Mouse (Mus musculus): ENCODE data around the gene Podn.
A peak's percentile ranks its signal among the peaks of the same experiment; 100 is the strongest.

The Podn gene

DNA sequence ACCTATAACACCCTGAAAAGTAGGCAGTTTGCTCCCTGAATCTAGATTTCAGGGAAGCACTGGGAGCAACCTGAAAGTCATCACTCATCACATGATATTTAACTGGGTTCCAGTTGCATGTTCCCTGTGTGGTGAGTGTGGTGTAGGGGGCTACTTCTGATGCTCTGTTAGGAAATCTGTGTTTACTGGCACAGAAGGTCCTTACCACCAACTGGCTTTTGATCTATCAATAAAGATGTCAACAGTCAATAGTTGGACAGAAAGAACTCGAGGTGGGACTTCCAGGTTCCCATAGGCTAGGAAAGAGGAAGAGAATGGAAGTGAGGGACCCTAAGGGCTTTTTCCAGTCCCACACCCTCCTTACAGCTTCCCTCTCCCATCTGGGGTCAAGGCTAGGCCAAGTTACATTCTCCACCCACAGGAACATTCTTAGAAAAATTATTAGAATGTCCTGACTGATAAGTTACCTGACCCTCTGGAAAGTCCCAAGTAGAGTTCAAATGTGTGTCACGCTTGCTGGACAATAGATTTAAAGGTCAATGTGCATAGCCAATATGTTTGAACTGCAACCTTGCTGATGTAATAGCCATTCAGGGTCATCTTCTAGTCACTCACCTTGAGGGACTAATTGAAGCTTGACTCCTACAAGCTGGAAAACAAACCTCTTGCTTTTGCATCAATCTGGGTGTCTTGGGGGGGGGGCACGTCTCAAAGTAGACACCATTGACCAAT is 18.9 kb downstream of the Podn start:
- no peak for DNase-seq

- no peak for DNase-seq
Observed at GRCm38 (mm10) chr4:108074204-108074823, 21.9 kb downstream of the Podn start.

DNA sequence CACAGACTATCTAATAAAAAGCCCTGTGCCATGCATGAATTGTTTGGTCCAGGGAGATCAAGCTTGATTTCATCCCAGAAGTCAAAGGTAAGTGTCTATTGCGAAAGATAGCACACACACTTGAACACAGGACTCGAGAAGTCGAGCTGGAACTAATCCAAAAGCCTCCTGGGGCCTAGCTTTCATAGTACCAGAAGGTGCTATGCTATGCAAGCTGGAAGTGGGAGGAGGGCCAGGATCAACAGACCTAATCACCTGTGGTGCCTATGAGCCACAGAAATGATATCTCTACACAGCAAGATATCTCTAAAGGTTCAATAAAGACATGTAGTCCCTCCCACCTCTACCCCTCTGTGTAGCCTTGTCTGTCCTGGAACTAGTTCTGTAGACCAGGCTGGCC is 24.2 kb downstream of the Podn start:
- DNase-seq = peak; percentile 40 to 69

DNA sequence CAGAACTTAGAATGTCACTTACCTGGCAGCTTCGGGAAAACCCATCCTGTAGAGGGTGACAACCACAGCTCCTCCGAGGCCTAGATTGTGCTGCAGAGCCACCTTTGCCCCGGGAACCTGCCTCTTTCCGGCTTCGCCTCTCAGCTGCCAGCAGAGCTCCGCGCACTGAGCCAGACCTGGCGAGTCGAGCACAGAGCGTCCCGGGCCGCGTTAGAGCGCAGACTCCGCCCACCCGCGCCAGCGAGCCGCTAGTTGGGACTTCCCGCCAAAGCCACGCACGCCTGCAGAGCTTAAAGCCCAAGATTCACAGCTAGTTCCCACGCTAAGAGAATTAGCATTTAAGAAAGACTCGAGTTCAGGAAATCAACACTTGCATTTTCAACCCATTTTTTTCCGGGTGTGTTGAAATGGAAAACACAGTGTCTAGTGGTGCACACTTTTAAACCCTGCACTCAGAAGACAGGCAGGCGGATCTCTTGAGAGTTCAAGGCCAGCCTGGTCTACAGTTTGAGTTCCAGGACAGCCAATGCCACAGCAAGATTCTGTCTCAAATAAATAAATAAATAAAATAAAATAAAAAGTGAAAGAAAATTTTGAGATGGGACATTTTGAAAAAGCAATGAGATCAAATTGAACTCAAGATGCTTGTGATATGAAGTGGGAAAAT is 24.9 kb downstream of the Podn start:
- DNase-seq = peak; percentile 97 to 99

GRCm38 (mm10) chr4:108070723-108071122 is 25.5 kb downstream of the Podn start:
- DNase-seq = no peak

GRCm38 (mm10) chr4:108070286-108070685 is 26.0 kb downstream of the Podn start:
- no peak for DNase-seq

GRCm38 (mm10) chr4:108068081-108068480 is 28.2 kb downstream of the Podn start:
- peak; percentile 48 to 58 for DNase-seq

DNA sequence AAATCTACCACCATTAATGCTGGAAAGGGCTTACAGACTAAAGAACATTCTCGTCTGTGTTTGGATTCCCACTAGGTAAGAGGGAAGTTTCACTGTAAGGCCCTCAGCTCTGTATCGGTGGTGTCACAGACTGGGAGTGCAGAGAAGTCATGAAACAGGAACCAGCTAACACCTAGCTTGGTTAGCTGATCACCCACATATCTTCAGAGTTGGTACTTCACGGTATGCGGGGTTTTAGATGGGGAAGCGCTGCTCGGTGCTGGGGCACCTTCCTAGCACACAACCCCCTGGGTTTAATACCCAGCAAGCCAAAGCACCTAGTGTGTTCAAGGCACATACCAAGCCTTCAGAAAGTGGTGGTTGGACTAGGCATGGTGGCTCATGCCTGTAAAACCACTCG is 29.0 kb downstream of the Podn start:
- DNase-seq = no peak

GRCm38 (mm10) chr4:108066569-108066968 is 29.7 kb downstream of the Podn start:
- peak; percentile 71 to 88 for DNase-seq

- DNase-seq = peak in 1 of 2 experiments; percentile 29
Observed at GRCm38 (mm10) chr4:108065176-108065844, 30.9 kb downstream of the Podn start.

DNA sequence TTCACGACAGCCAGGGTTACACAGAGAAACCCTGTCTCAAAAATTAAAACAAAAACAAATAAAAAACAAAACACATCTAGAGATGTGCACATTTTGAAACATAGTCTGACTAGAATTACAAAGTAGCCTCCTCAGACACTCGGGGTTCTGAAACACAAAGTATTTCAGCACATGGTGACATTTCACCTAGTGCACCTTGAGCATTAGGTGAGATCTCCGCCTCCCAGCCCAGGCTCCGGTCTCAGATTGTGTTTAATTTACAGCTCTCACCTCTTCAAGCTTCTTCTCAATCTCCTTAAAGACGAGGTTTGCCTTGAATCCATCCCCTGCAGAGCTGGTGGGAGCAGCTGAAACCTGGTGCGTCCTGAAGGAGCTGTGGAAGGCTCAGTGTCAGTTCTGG is 32.6 kb downstream of the Podn start:
- peak; percentile 48 to 64 for DNase-seq

GRCm38 (mm10) chr4:108062524-108062923 is 33.7 kb downstream of the Podn start:
- DNase-seq = peak in 1 of 2 experiments; percentile 51

GRCm38 (mm10) chr4:108060774-108061173 is 35.5 kb downstream of the Podn start:
- DNase-seq = no peak

GRCm38 (mm10) chr4:108059601-108060379 is 36.5 kb downstream of the Podn start:
- DNase-seq = no peak

GRCm38 (mm10) chr4:108058166-108058565 is 38.1 kb downstream of the Podn start:
- DNase-seq = no peak

DNA sequence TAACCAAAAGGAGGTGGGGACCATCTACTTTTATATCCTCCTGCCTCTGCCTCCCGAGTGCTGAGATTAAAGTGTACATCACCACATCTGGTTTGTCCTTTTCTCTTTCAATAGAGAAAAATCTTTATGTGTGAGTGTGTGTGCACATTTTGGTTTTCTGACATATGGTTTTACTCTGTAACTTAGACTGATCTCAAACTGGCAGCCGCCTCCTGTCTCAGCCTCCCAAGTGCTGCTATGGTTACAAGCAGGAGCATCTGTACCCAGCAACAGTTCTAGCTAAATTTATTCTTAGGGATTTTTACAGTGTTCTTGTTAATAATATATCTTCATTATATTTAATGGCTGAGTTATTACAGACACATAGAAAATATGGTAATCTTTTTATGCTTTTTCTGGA is 39.0 kb downstream of the Podn start:
- DNase-seq = no peak

DNA sequence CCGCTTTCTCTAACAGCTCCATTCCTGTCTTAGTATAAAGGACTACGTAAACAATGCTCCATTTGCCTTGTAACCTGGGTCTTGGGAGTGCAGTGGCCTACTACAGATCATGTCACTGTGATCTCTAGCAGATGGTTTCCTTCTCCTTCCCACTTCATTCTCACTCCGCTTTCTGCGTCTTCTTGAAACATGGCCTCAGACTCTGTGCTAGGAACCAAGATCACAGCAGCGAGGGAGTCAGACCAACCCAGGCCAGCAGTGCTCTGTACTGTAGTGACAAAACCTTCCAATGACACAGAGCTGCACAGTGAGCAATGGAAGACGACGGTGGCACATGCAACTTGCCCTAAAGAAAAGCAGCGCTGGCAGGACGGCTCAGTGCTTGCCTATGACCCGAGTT is 40.4 kb downstream of the Podn start:
- DNase-seq = no peak

- DNase-seq = no peak
Observed at GRCm38 (mm10) chr4:108052673-108053072, 43.6 kb downstream of the Podn start.

DNA sequence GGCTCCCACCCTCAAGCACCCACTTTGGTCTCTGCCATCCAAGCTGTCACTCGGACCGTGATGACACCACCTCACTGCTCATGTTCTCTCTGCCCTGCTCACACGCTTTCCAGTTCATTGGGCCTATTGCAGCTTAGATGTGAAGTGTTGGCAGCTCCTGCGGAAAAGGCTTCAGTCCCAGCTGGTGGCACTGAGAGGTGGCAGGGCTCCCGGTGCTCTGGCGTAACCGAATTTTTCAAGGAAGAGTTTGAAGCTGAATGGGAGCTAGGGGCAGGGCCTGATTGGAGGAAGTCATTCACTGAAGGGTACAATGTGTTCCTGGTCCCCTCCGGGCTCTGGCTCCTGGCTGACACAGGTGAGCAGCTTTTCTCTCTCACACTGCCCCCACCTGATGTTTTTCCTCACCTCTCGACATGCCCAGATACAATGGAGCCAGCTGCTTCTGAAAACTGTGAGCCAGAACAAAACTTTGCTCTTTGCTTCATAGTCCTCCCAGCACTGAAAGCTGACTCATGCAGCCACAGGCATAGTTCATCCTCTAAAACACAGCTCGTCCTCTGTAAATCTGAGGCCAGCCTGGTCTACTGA is 44.5 kb downstream of the Podn start:
- DNase-seq = peak; percentile 38 to 48

DNA sequence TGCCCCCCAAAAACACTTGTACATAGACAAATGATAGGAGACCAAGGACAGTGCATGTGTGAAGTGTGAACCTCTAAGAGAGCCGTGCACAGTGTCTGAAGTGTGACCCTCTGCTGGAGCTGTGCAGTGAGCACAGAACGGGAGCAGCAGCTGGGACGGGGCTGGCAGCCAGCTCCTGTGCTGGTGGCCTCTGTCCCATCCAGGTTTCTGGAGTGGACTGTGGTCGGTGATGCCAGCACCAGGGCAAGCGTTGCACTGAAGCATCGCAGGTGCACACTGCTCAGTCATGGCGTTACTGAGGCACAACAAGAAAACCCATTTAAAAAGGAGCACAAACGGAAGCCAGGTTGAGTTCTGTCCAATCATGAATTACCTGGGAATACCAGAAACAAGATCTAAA is 50.1 kb downstream of the Podn start:
- DNase-seq = peak in 1 of 2 experiments; percentile 42

DNA sequence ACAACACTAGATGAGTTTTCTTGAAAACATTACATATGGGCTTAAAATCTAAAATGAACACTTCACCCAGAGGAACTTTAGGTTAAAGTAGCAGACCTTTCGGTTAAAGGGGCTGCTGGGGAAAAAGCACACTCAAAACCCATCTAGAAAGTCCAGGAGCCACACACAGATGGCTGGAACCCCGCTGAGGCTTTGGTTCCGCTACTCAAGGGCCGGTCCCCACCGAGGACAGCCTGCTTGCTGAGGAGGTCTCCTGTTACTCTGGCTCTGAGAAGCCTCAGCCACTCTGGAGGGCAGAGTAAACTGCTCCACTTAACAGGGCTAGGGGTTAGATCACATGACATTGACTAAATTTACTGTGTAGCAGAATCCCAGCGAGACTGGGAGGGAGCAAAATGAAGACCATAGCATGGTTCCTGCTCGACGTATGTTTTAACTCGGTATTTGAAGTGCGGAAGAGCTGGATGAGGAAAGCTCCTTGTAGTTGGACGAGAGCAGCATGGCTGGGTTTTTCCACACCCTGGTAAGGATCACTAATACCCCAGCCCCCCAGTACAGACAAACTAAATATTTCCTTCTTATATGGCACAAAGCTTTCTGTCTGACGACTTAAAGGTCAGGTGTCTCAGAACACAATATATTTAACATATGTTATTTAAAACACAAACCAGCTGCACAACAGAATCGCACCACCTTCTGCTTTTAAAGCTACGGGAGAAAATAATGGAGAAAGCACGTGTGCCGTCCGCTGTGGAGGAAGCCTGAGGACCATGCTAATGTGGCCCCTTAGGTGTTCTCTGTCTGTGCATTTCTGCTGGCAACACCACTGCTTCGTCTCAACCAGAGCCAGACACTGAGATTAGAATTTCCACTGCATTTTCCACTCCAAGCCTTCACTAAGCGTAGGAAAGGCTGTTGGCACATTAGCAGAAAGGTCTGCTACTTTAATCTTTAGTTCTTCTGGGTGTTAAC is 50.8 kb downstream of the Podn start:
- DNase-seq = no peak

Measured in kidney, postnatal 36 days (tissue).